Mouse (Mus musculus) inflammation-experienced regulatory T-cells, adult 16 weeks (primary cell): ENCODE measurements around the gene Ikzf3. TPM values are rescaled to one million over a fixed set of nuclear protein-coding genes. Genes with fewer than 3 reads are reported as not detected.

ENCODE experiments used
- polyA plus RNA-seq: library from polyadenylated mRNA; unstranded; fragments of 100-300 nt; shearing (Covaris generic); gene quantifications from one replicate; pipeline ENCODE4 v1.2.1, GENCODE M21; 2017

Gene Ikzf3
- 76.7 TPM for polyA plus RNA-seq

GRCm38 (mm10) chr11:98545711-98546231 lies at the start of gene Ikzf3:
Ikzf3 (minus strand) TSS chr11:98546031.

GRCm38 (mm10) chr11:98586892-98587563 lies 41.2 kb upstream of the Ikzf3 start, which contains the start of gene Ormdl3:
Ormdl3 (minus strand) TSS chr11:98587368.

GRCm38 (mm10) chr11:98550975-98551828 lies 5.4 kb upstream of the Ikzf3 start, which contains the start of gene Zpbp2:
Zpbp2 (plus strand) TSS chr11:98551097.

GRCm38 (mm10) chr11:98446213-98446561 lies 99.6 kb downstream of the Ikzf3 start, which contains the start of gene Grb7:
Grb7 (plus strand) TSS chr11:98446394.

GRCm38 (mm10) chr11:98438331-98439158 lies 107.3 kb downstream of the Ikzf3 start, which contains the start of gene Mien1:
Mien1 (minus strand) TSS chr11:98438991.

Other genes starting within 250 kb of the Ikzf3 start
- gene Neurod2, start 216.4 kb downstream of the Ikzf3 start, polyA plus RNA-seq = not detected
- not detected for gene Ppp1r1b, start 197.6 kb downstream of the Ikzf3 start, polyA plus RNA-seq
- gene Stard3, start 187.7 kb downstream of the Ikzf3 start, polyA plus RNA-seq = 88.3 TPM
- gene Tcap, start 162.2 kb downstream of the Ikzf3 start, polyA plus RNA-seq = not detected
- gene Pnmt, start 159.6 kb downstream of the Ikzf3 start, polyA plus RNA-seq = not detected
- 16.4 TPM for gene Pgap3, start 145.5 kb downstream of the Ikzf3 start, polyA plus RNA-seq
- gene Erbb2, start 133.6 kb downstream of the Ikzf3 start, polyA plus RNA-seq = 0.45 TPM
- gene Mien1, start 107.0 kb downstream of the Ikzf3 start, polyA plus RNA-seq = 179 TPM
- 7.2 TPM for gene Grb7, start 99.6 kb downstream of the Ikzf3 start, polyA plus RNA-seq
- 4.4 TPM for gene Zpbp2, start 5.1 kb upstream of the Ikzf3 start, polyA plus RNA-seq
- 96.0 TPM for gene Ormdl3, start 41.3 kb upstream of the Ikzf3 start, polyA plus RNA-seq
- not detected for gene Lrrc3c, start 52.3 kb upstream of the Ikzf3 start, polyA plus RNA-seq
- gene Gm12355, start 79.6 kb upstream of the Ikzf3 start, polyA plus RNA-seq = 4.4 TPM
- gene Gsdma3, start 80.3 kb upstream of the Ikzf3 start, polyA plus RNA-seq = not detected
- gene Gsdma2, start 100.7 kb upstream of the Ikzf3 start, polyA plus RNA-seq = not detected
- not detected for gene Gsdma, start 118.3 kb upstream of the Ikzf3 start, polyA plus RNA-seq
- gene Psmd3, start 136.5 kb upstream of the Ikzf3 start, polyA plus RNA-seq = 115 TPM
- not detected for gene Csf3, start 155.2 kb upstream of the Ikzf3 start, polyA plus RNA-seq
- gene Med24, start 183.4 kb upstream of the Ikzf3 start, polyA plus RNA-seq = 70.6 TPM
- 6.0 TPM for gene Thra, start 194.6 kb upstream of the Ikzf3 start, polyA plus RNA-seq
- gene Nr1d1, start 229.3 kb upstream of the Ikzf3 start, polyA plus RNA-seq = 10.0 TPM
- gene Msl1, start 249.5 kb upstream of the Ikzf3 start, polyA plus RNA-seq = 14.0 TPM